Mouse (Mus musculus): ENCODE data around the gene Dnttip1. TPM values are rescaled to one million over a fixed set of nuclear protein-coding genes. Genes with fewer than 3 reads are reported as not detected.

The Dnttip1 gene
- polyA plus RNA-seq, 1 experiment from 2014 or later = 80.2 TPM

DNA sequence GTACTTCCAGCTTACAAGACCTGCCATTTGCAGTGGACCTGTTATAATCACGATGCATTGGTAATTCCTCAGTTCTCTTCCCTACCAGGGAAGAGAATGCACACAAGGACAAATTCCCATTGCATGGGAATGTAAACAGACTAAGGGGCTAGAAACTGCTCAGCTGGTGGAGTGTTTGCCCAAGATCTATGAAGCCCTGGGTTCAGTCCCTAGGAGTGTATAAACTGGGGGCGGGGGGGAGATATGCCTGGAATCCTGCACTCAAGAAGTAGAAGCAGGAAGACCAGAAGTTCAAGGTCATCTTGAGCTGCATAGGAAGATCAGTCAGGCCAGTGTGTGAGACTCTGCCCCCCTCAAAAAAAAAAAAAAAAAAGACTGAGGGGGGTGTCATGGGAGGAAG, 12.5 kb upstream of the Dnttip1 start:
- Histone ChIP-seq H3K36me3 (ENCODE audit: poor library complexity, severe bottlenecking) (no peaks in the 10 kb centered on the region), H3K9me3 (replicated peaks) (no peaks in the 10 kb centered on the region), H3K4me3 (no peak overlapping the region), H3K27me3 (no peaks in the 10 kb centered on the region; the same call in 1 of the 2 replicates), H3K9ac (no peak overlapping the region), H3K27ac (no peak overlapping the region), H3K4me1 (no peaks in the 10 kb centered on the region), H3K4me2 (no peak overlapping the region)
- 90% methylated on average over 2 of the region's 2 CpGs for WGBS
- ATAC-seq = no peak

DNA sequence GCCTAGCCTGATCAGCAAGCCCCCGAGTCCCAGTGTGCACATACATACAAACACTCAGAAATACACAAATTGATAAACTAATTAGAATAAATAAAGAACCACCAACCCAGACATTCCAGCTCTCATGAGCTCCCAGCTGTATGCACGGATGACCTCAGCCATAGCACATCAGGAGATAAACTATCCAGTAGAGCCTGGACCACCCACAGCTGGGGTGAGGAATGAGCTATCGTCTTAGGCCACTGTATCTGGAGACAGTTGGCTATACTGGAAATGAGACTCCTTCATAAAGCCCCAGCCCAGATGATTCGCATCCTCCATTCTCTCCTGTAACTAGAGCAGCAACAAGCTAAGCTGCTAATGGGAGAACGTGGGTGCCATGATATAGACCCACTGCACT, 10.9 kb upstream of the Dnttip1 start:
- H3K4me3 ChIP-seq = no peak overlapping the region
- no peak overlapping the region for H3K9ac ChIP-seq
- 80% methylated on average over 5 of the region's 5 CpGs for WGBS
- H3K36me3 ChIP-seq (ENCODE audit: poor library complexity, severe bottlenecking) = no peaks in the 10 kb centered on the region
- no peak overlapping the region for H3K27ac ChIP-seq
- H3K4me1 ChIP-seq = no peaks in the 10 kb centered on the region
- no peak for ATAC-seq
- no peaks in the 10 kb centered on the region; the same call in 1 of the 2 replicates for H3K27me3 ChIP-seq
- no peaks in the 10 kb centered on the region for H3K9me3 ChIP-seq (replicated peaks)
- H3K4me2 ChIP-seq = no peak overlapping the region

DNA sequence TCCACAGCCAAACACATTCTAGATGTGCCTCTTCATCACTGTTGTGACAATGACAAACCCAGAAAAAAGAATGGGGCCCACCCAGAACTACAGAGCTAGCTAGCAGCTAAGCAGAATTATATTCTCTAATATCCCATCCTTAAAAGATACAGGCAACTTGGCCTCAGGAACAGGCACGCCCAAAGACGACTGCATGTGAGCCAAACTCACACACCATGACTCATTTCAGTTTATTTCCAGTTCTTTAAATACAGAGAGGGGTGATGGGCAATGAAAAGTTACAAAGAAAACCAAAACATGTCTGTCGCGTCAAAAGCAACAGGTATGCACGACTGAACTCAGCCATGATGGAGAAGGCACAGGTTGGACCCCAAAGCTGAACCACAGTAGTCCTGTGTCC, 10.3 kb upstream of the Dnttip1 start:
- Histone ChIP-seq H3K4me2 (no peak overlapping the region), H3K9me3 (replicated peaks) (no peaks in the 10 kb centered on the region), H3K27me3 (no peaks in the 10 kb centered on the region; the same call in 1 of the 2 replicates), H3K9ac (no peak overlapping the region), H3K36me3 (ENCODE audit: poor library complexity, severe bottlenecking) (no peaks in the 10 kb centered on the region), H3K27ac (no peak overlapping the region), H3K4me1 (no peaks in the 10 kb centered on the region), H3K4me3 (no peak overlapping the region)
- no peak for ATAC-seq
- WGBS = 94% methylated on average over 5 of the region's 5 CpGs

DNA sequence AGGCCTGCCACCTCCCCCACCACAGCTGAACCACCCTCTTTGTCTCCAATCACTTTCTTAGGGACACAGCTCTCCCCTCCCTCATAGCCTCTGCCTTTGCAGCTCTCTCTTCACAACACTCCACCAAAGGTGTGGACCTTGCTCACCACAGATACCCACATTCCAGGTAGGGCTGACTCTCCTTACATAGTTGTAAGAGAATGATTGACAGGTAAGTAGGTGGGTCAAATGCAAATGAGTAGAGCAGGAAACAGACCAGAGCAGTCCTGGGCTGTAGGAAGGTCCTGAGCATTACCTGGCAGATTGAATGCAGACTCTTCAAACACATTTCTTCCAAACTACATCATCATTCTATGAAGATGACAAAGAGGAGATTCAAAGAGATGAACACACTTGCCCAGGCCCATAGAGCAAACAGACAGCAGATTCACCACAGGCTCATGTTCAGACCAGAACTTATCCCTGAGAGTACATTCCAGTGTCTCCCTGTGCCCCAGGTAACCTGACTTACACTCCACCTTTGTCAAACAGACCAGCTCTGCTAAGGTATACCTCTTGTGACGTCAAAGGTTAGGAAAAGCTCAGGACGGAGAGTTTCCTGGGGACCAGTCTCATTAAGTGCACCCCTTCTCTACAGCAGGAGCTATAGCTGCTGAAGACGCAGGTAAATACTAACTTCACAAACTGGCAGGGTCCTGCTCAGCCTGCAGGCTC, 8.2 kb upstream of the Dnttip1 start:
- no peak overlapping the region for H3K27ac ChIP-seq
- H3K4me3 ChIP-seq = no peak overlapping the region
- no peaks in the 10 kb centered on the region for H3K9me3 ChIP-seq (replicated peaks)
- no peaks in the 10 kb centered on the region for H3K36me3 ChIP-seq (ENCODE audit: poor library complexity, severe bottlenecking)
- H3K4me1 ChIP-seq = no peaks in the 10 kb centered on the region
- no peak overlapping the region for H3K9ac ChIP-seq
- no peak for ATAC-seq
- no peaks in the 10 kb centered on the region; the same call in 1 of the 2 replicates for H3K27me3 ChIP-seq
- H3K4me2 ChIP-seq = no peak overlapping the region
- WGBS = 69% methylated on average over 3 of the region's 3 CpGs

- Histone ChIP-seq H3K4me2 (no peak overlapping the region), H3K27ac (no peak overlapping the region), H3K9me3 (replicated peaks) (no peaks in the 10 kb centered on the region), H3K4me1 (peaks cover under 1% of the 10 kb centered on the region; the same call in 1 of the 2 replicates), H3K9ac (no peak overlapping the region), H3K4me3 (no peak overlapping the region), H3K27me3 (no peaks in the 10 kb centered on the region; the same call in 1 of the 2 replicates), H3K36me3 (ENCODE audit: poor library complexity, severe bottlenecking) (no peaks in the 10 kb centered on the region)
- no peak for ATAC-seq
- WGBS = 61% methylated on average over 7 of the region's 7 CpGs
Observed at GRCm38 (mm10) chr2:164739876-164740275, 5.9 kb upstream of the Dnttip1 start.

GRCm38 (mm10) chr2:164744987-164745386, 796 bp upstream of the Dnttip1 start:
- Histone ChIP-seq H3K9me3 (replicated peaks) (no peaks in the 10 kb centered on the region), H3K4me3 (peak overlapping the region; percentile 88), H3K36me3 (ENCODE audit: poor library complexity, severe bottlenecking) (peaks cover 24% of the 10 kb centered on the region), H3K27me3 (no peaks in the 10 kb centered on the region), H3K27ac (no peak overlapping the region), H3K4me2 (peak overlapping the region; percentile 94), H3K4me1 (peaks cover 28% of the 10 kb centered on the region), H3K9ac (peak overlapping the region; percentile 94)
- WGBS = 76% methylated on average over 13 of the region's 13 CpGs
- no peak for ATAC-seq

DNA sequence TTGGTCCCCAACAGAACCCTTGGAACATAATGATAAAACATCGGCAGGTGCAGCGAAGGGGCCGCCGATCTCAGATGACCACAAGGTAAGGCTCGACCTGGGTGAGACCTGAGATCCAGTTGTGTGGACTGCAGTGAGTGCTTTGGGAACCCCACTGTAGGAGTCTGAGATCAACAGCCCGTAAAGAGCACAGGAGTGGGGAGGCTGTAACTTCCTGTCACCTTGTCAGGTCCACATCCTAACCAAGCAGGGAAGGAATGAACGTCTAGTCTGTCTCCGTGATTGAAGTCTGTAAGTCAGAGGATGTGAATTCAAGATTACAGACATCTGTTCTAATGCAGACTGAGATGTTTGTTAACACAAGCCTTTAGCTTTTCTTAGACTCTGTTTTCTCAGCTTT, 910 bp downstream of the Dnttip1 start:
- WGBS = 56% methylated on average over 8 of the region's 8 CpGs
- peaks cover 28% of the 10 kb centered on the region for H3K4me1 ChIP-seq
- H3K4me2 ChIP-seq = peak overlapping the region; percentile 94
- H3K9me3 ChIP-seq (replicated peaks) = no peaks in the 10 kb centered on the region
- no peak overlapping the region for H3K27ac ChIP-seq
- no peak for ATAC-seq
- peak overlapping the region; percentile 94 for H3K9ac ChIP-seq
- peaks cover 41% of the 10 kb centered on the region for H3K36me3 ChIP-seq (ENCODE audit: poor library complexity, severe bottlenecking)
- H3K4me3 ChIP-seq = peak overlapping the region; percentile 88
- no peaks in the 10 kb centered on the region for H3K27me3 ChIP-seq

DNA sequence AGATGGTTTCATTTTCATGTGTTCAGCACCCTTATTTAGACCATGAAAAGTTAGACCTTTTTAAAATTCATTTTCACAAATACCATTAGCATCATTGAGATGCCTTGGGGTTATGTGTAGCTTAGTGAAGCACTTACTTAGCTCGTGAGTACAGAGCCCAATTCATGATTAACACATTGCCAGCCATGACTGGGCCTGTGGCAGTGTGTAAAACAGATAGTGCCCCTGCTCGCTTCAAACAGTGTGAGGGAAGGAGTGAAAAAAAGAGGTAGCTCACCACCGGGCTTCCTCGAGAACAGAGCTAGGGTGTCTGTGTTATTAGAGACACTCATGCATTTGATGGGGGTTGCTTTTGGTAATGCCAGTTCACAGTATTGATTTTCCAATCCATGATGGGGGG, 2.4 kb downstream of the Dnttip1 start:
- peaks cover 28% of the 10 kb centered on the region for H3K4me1 ChIP-seq
- H3K27me3 ChIP-seq = no peaks in the 10 kb centered on the region
- no peak overlapping the region for H3K27ac ChIP-seq
- H3K4me2 ChIP-seq = no peak overlapping the region
- no peaks in the 10 kb centered on the region for H3K9me3 ChIP-seq (replicated peaks)
- 89% methylated on average over 4 of the region's 4 CpGs for WGBS
- H3K36me3 ChIP-seq (ENCODE audit: poor library complexity, severe bottlenecking) = peaks cover 55% of the 10 kb centered on the region
- ATAC-seq = no peak
- no peak overlapping the region for H3K4me3 ChIP-seq
- H3K9ac ChIP-seq = no peak overlapping the region

- Histone ChIP-seq H3K9ac (no peak overlapping the region), H3K27me3 (no peaks in the 10 kb centered on the region), H3K4me3 (no peak overlapping the region), H3K4me2 (no peak overlapping the region), H3K9me3 (replicated peaks) (no peaks in the 10 kb centered on the region), H3K4me1 (peaks cover 28% of the 10 kb centered on the region), H3K27ac (no peak overlapping the region), H3K36me3 (ENCODE audit: poor library complexity, severe bottlenecking) (peaks cover 63% of the 10 kb centered on the region)
- ATAC-seq = no peak
- WGBS = 89% methylated on average over 6 of the region's 6 CpGs
Observed at GRCm38 (mm10) chr2:164748991-164749390, 3.2 kb downstream of the Dnttip1 start.

DNA sequence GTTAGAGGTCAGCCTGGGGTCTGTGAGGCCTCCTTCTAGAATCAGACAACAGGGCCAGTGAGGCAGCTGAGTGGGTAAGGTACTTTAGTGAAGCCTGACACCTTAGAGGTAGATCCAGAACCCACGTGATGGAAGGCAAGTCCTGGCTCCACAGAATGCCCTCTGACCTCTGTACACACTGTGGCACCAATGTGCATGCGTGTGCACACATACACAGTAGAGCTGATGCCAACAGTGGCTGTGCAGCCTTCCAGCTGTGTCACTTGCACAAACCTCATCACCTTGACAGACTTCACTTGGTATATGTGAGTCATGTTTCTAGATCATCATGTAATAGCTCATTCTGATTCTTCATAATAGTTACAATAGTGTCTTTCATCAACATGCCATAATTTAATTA, 6.7 kb downstream of the Dnttip1 start:
- peaks cover 95% of the 10 kb centered on the region for H3K36me3 ChIP-seq (ENCODE audit: poor library complexity, severe bottlenecking)
- H3K27me3 ChIP-seq = no peaks in the 10 kb centered on the region
- ATAC-seq = no peak
- no peaks in the 10 kb centered on the region for H3K9me3 ChIP-seq (replicated peaks)
- no peak overlapping the region for H3K9ac ChIP-seq
- H3K27ac ChIP-seq = no peak overlapping the region
- H3K4me3 ChIP-seq = no peak overlapping the region
- WGBS = 88% methylated on average over 2 of the region's 2 CpGs
- peaks cover 9% of the 10 kb centered on the region for H3K4me1 ChIP-seq
- no peak overlapping the region for H3K4me2 ChIP-seq

GRCm38 (mm10) chr2:164754105-164754504, 8.3 kb downstream of the Dnttip1 start:
- Histone ChIP-seq H3K36me3 (ENCODE audit: poor library complexity, severe bottlenecking) (peaks cover 95% of the 10 kb centered on the region), H3K9me3 (replicated peaks) (no peaks in the 10 kb centered on the region), H3K9ac (no peak overlapping the region), H3K4me3 (no peak overlapping the region), H3K27me3 (no peaks in the 10 kb centered on the region), H3K4me1 (no peaks in the 10 kb centered on the region), H3K4me2 (no peak overlapping the region), H3K27ac (no peak overlapping the region)
- WGBS = 93% methylated on average over 11 of the region's 11 CpGs
- no peak for ATAC-seq

DNA sequence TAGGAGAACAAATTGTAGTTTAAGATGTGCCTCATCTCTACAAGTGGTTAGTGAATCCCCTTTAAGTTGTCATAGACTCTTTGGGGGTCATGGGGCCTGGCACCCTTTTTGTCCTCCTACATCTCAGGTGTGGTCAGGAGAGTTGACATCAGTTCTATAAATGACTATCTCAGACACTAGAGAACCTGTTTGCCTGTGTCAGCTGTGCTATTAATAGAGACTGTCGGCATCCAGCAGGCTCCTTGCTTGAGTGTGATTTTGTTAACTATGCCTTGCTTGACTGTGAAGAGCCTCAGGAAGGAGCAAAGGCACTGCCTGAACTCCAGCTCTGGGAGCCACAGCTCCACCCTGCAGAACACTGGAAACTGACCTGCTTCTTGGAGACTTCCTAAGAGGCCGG, 9.0 kb downstream of the Dnttip1 start:
- WGBS = 95% methylated on average over 2 of the region's 2 CpGs
- no peak for ATAC-seq
- peaks cover 98% of the 10 kb centered on the region for H3K36me3 ChIP-seq (ENCODE audit: poor library complexity, severe bottlenecking)

DNA sequence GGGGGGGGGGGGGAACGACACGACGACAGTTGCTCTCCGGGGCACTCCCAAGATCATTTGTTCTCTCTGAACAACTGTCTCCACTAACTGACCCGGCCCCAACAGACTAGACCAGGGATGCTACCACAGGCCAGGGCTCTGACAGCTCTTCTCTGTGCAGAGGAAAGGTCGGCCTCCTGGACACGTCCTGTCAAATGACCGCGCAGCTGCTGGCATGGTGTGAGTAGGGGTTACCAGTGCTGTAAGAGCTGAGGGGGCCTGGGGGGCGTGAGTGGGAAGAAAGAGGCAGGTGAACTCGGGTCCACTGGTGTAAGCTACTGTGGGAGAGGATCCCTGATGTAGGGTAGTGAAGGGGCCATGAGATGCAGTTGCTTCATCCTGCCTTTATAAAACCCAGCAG, 12.1 kb downstream of the Dnttip1 start:
- Histone ChIP-seq H3K27me3 (no peaks in the 10 kb centered on the region), H3K36me3 (ENCODE audit: poor library complexity, severe bottlenecking) (peaks cover 98% of the 10 kb centered on the region), H3K4me2 (no peak overlapping the region), H3K4me3 (no peak overlapping the region), H3K9me3 (replicated peaks) (no peaks in the 10 kb centered on the region), H3K27ac (no peak overlapping the region), H3K9ac (no peak overlapping the region), H3K4me1 (no peaks in the 10 kb centered on the region)
- 78% methylated on average over 11 of the region's 11 CpGs for WGBS
- no peak for ATAC-seq

More for the DNA sequence above, 9.0 kb downstream of the Dnttip1 start:
- Histone ChIP-seq H3K27ac (no peak overlapping the region), H3K4me1 (no peaks in the 10 kb centered on the region), H3K9ac (no peak overlapping the region), H3K9me3 (replicated peaks) (no peaks in the 10 kb centered on the region), H3K27me3 (no peaks in the 10 kb centered on the region), H3K4me3 (no peak overlapping the region), H3K4me2 (no peak overlapping the region)

Data from forebrain, embryonic 13.5 days (tissue).